Mouse (Mus musculus) intestine, postnatal 0 days (tissue): ENCODE measurements around the gene Capn2. TPM values are rescaled to one million over a fixed set of nuclear protein-coding genes. Genes with fewer than 3 reads are reported as not detected.
A peak's percentile ranks its signal among the peaks of the same experiment; 100 is the strongest.

ENCODE experiments used
- ATAC-seq: fragments of 200-750 bp; cut with Nextera tagmentation; 2 replicates; pipeline ENCODE4 v1.8.0; 2017; ENCODE audit warnings: mild to moderate bottlenecking, moderate TSS enrichment, moderate library complexity
- H3K27ac ChIP-seq: fragments of 300-500 bp; sonication (generic); 2 replicates; pipeline ENCODE4 v1.5.1; 2014; ENCODE audit warnings: mild to moderate bottlenecking, low read depth, low read length, moderate library complexity
- H3K27me3 ChIP-seq: fragments of 300-500 bp; sonication (generic); replicated peaks from 2 replicates; pipeline ENCODE4 v1.6.1; 2014; ENCODE audit warnings: low read length, mixed read lengths; ENCODE audit not compliant: control insufficient read depth, insufficient read depth
- H3K36me3 ChIP-seq: fragments of 300-500 bp; sonication (generic); 2 replicates; pipeline ENCODE4 v1.6.1; 2014; ENCODE audit warnings: mild to moderate bottlenecking, moderate library complexity; ENCODE audit not compliant: control insufficient read depth, insufficient read depth
- H3K4me1 ChIP-seq: fragments of 300-500 bp; sonication (generic); replicated peaks from 2 replicates; pipeline ENCODE4 v1.6.1; 2014; ENCODE audit warnings: antibody characterized with exemption, low read length, mixed read lengths; ENCODE audit not compliant: control insufficient read depth, insufficient read depth
- H3K4me2 ChIP-seq: fragments of 300-500 bp; sonication (generic); replicated peaks from 2 replicates; pipeline ENCODE4 v1.6.1; 2014; ENCODE audit warnings: low read depth, mild to moderate bottlenecking, moderate library complexity
- H3K4me3 ChIP-seq: fragments of 300-500 bp; sonication (generic); 2 replicates; pipeline ENCODE4 v1.5.1; 2014; ENCODE audit warnings: low read depth, low read length
- H3K9ac ChIP-seq: fragments of 300-500 bp; sonication (generic); 2 replicates; pipeline ENCODE4 v1.6.1; 2014; ENCODE audit warnings: mild to moderate bottlenecking, low read depth, low read length
- H3K9me3 ChIP-seq: fragments of 300-500 bp; sonication (generic); 2 replicates; pipeline ENCODE4 v1.6.1; 2016; ENCODE audit warnings: mixed run types; ENCODE audit not compliant: control insufficient read depth
- CTCF ChIP-seq: sonication (generic); IDR thresholded peaks from 2 replicates; pipeline ENCODE4 v1.5.1; 2016; ENCODE audit warnings: low read depth, mild to moderate bottlenecking, control low read depth, antibody characterized with exemption, moderate library complexity
- WGBS: fragments of 180-500 bp; shearing (Covaris S2); extraction: QIAGEN DNeasy Blood & Tissue Kit; methylation state at CpG from one replicate; pipeline ENCODE4 v1.1.7; 2014; 5-methylcytosine and 5-hydroxymethylcytosine counted together
- polyA plus RNA-seq: library from polyadenylated mRNA; unstranded; fragments of >200 nt; fragmentation: Nextera tagmentation; extraction: Ambion mirVana; gene quantifications from 2 replicates; pipeline ENCODE4 v1.2.1, GENCODE M21; 2015

The Capn2 gene
- polyA plus RNA-seq, 1 experiment from 2014 or later, result 34.0 TPM

DNA sequence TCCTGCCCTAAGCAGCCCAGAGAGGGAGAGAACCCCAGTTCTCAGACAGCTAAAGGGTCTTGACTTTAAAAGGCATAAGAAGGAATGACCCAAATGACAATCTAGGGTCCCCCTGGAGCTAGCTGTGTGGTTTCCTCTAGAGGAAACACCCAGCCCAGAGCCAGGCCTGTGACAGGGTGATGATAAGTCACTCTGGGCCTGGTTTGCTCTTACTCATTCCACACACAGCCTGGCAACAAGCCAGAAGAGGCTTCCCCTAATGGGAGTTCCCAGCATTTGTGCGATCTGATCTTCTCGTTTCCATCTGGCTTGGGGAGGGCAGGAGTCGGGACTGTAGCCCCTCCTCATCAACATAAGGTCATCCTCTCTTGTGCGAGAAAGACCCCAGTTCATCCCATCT lies 13.2 kb downstream of the Capn2 start:
- H3K4me3 ChIP-seq, result no peak overlapping the region
- H3K4me1 ChIP-seq, result peaks cover 14% of the 10 kb centered on the region; the same call in 1 of the 2 replicates
- no peak for ATAC-seq

DNA sequence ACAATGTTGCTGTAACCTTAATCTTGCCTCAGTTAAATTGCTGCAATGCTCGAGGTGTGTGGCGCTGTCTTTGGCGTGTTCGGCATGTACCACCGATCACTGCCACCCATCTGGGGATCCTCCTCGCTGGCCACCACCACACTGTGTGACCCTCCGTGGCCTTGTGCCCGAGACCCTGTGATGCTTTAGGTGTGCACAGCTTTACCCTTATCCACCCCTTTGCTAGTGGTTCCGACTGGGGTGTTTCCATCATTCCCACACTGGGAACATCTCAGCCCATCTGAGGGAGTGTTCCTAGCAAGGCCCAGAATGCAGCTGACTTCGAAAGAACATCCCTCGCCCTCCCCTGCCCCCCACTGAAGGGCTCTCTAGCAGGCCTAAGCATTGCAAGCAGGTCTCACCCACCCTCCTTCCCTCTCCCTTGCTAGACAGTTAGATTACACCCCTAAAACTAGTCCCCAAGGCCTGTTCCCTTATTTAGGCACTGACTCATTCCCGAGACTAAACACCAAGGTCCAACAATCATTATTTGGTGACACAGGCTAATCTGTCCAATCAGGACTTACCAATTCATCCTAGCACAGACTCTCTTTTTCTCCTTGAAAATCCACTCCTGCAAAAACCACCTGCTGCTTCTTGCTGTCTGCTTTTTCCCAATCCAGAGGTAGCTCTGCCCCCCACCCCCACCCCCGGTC lies 14.1 kb downstream of the Capn2 start:
- Histone ChIP-seq H3K4me1 (peaks cover 14% of the 10 kb centered on the region; the same call in 1 of the 2 replicates), H3K9me3 (no peaks in the 10 kb centered on the region), H3K36me3 (no peaks in the 10 kb centered on the region; the same call in 1 of the 2 replicates), H3K27ac (no peak overlapping the region), H3K4me2 (no peak overlapping the region), H3K9ac (no peak overlapping the region), H3K4me3 (no peak overlapping the region), H3K27me3 (no peaks in the 10 kb centered on the region)
- TF ChIP-seq CTCF, result no peak
- ATAC-seq, result no peak
- 84% methylated on average over 13 of the region's 13 CpGs for WGBS

More for the DNA sequence above, 13.2 kb downstream of the Capn2 start:
- Histone ChIP-seq H3K36me3 (peaks cover 4% of the 10 kb centered on the region; the same call in 1 of the 2 replicates), H3K9me3 (no peaks in the 10 kb centered on the region), H3K27me3 (no peaks in the 10 kb centered on the region), H3K9ac (no peak overlapping the region), H3K27ac (no peak overlapping the region), H3K4me2 (no peak overlapping the region)
- 19% methylated on average over 4 of the region's 4 CpGs for WGBS
- no peak for TF ChIP-seq CTCF

DNA sequence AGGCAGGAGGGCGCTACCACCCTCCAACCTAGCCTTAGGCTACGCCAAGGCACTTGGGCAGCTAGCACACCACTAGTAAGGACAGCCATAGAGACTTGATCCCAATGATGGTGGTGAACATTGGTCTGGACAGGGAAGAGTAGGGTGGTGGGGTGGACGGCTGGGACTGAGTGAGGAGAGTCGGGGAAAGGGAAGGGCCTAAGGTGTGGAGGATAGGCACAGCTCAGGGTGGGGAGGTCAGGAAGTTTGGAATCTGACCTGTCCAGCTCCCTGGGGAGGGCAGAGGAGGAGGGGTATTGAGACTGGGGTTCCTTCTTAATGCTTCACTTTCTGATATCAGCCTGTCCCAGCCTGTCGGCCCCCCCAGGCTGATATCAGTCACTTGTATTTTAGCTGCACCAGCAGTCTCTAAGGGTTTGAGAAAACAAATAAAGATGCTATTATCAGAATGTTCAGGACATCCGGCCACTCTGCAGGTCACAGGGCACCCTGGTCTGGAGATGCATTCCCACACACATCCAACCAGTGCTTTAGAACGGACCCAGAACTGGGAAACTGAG lies 14.8 kb downstream of the Capn2 start:
- no peak for ATAC-seq
- WGBS, result 88% methylated on average over 7 of the region's 7 CpGs

DNA sequence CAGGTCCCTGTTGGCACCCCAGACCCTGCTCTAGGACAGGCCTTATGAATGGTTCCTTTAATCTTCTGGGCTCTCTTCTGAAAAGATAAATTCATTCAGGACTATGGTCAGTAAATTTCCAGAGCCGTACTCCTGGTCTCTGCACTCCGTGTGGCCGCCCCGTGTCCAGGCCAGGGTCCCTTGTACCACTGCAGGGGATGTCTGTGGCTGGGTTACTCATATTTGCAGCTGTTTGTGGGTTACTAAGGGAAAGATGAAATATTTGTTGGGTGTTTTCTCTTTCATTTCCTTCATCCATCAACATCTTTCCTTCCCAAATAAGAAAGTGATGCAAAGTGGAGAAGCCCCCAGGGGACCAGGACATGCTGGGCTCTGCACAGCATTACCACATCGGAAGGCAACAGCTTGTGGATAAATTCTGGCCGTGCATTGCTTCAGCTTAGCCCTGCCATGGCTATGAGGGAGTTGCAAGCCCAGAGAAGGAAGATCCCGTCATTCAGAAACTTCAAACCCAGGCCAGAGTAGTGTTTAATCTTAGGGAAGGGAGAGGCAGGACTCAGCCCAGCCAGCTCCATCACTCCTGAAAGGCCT lies 15.5 kb downstream of the Capn2 start:
- no peak overlapping the region for H3K9ac ChIP-seq
- ATAC-seq, result no peak
- no peaks in the 10 kb centered on the region for H3K27me3 ChIP-seq
- 89% methylated on average over 7 of the region's 7 CpGs for WGBS
- TF ChIP-seq CTCF, result no peak
- peaks cover 24% of the 10 kb centered on the region; the same call in 1 of the 2 replicates for H3K4me1 ChIP-seq
- no peak overlapping the region for H3K4me3 ChIP-seq
- H3K27ac ChIP-seq, result no peak overlapping the region
- H3K4me2 ChIP-seq, result no peak overlapping the region
- H3K9me3 ChIP-seq, result no peaks in the 10 kb centered on the region
- H3K36me3 ChIP-seq, result no peaks in the 10 kb centered on the region; the same call in 1 of the 2 replicates

More for the DNA sequence above, 14.8 kb downstream of the Capn2 start:
- H3K36me3 ChIP-seq, result no peaks in the 10 kb centered on the region; the same call in 1 of the 2 replicates
- no peak overlapping the region for H3K4me2 ChIP-seq
- no peaks in the 10 kb centered on the region for H3K27me3 ChIP-seq
- TF ChIP-seq CTCF, result no peak
- H3K9ac ChIP-seq, result no peak overlapping the region
- H3K4me3 ChIP-seq, result no peak overlapping the region
- no peak overlapping the region for H3K27ac ChIP-seq
- no peaks in the 10 kb centered on the region for H3K9me3 ChIP-seq
- H3K4me1 ChIP-seq, result peaks cover 18% of the 10 kb centered on the region; the same call in 1 of the 2 replicates

DNA sequence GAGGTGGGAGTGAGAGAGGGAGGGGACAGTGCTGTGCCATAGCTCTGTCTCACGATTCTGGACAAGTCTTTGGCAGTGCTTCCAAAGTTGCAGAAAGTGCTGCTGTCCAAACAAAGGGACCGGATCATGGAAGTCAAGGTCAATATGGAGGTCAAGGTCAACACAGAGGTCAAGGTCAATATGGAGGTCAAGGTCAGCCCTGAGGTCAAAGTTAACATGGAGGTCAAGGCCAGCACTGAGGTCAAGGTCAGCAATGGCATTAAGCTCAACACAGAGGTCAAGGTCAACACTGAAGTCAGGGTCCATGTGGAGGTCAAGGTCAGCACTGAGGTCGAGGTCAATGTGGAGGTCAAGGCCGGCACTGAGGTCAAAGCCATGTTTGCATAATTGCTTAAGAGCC lies 16.6 kb downstream of the Capn2 start:
- no peaks in the 10 kb centered on the region; the same call in 1 of the 2 replicates for H3K36me3 ChIP-seq
- no peaks in the 10 kb centered on the region for H3K27me3 ChIP-seq
- H3K9me3 ChIP-seq, result no peaks in the 10 kb centered on the region
- H3K9ac ChIP-seq, result no peak overlapping the region
- TF ChIP-seq CTCF, result no peak
- WGBS, result 93% methylated on average over 4 of the region's 4 CpGs
- no peak overlapping the region for H3K4me2 ChIP-seq
- no peak for ATAC-seq
- peaks cover 20% of the 10 kb centered on the region; the same call in 1 of the 2 replicates for H3K4me1 ChIP-seq
- no peak overlapping the region for H3K27ac ChIP-seq
- H3K4me3 ChIP-seq, result no peak overlapping the region

GRCm38 (mm10) chr1:182500224-182500623 lies 17.2 kb downstream of the Capn2 start:
- H3K27ac ChIP-seq, result 0 out of 2 replicates have a peak overlapping the region, but pooled peaks have one; percentile 15
- H3K9me3 ChIP-seq, result no peaks in the 10 kb centered on the region
- no peak for ATAC-seq
- no peak for TF ChIP-seq CTCF
- peaks cover 24% of the 10 kb centered on the region; the same call in 1 of the 2 replicates for H3K4me1 ChIP-seq
- H3K9ac ChIP-seq, result no peak overlapping the region
- WGBS, result 56% methylated on average over 4 of the region's 4 CpGs
- no peaks in the 10 kb centered on the region; the same call in 1 of the 2 replicates for H3K36me3 ChIP-seq
- H3K4me2 ChIP-seq, result no peak overlapping the region
- no peaks in the 10 kb centered on the region for H3K27me3 ChIP-seq
- no peak overlapping the region for H3K4me3 ChIP-seq
